Mouse (Mus musculus) kidney, postnatal 0 days (tissue): ENCODE measurements around the gene Zfp775. TPM values are rescaled to one million over a fixed set of nuclear protein-coding genes. Genes with fewer than 3 reads are reported as not detected.

ENCODE experiments used
- ATAC-seq: fragments of 200-750 bp; cut with Nextera tagmentation; replicated peaks from 2 replicates; pipeline ENCODE4 v1.8.0; 2017; ENCODE audit warnings: low read depth, moderate number of reproducible peaks, moderate TSS enrichment, moderate library complexity; ENCODE audit not compliant: low FRiP score
- DNase-seq: peaks from one replicate; pipeline ENCODE4 v3.0.0-alpha.2; 2016; ENCODE audit warnings: low spot score
- H3K27ac ChIP-seq: fragments of 300-500 bp; sonication (generic); 2 replicates; pipeline ENCODE4 v1.5.1; 2014; ENCODE audit warnings: mild to moderate bottlenecking
- H3K27me3 ChIP-seq: fragments of 300-500 bp; sonication (generic); 2 replicates; pipeline ENCODE4 v1.6.1; 2014; ENCODE audit warnings: low read length, mixed read lengths; ENCODE audit not compliant: insufficient read depth
- H3K36me3 ChIP-seq: fragments of 300-500 bp; sonication (generic); 2 replicates; pipeline ENCODE4 v1.6.1; 2014; ENCODE audit warnings: low read length, mixed read lengths; ENCODE audit not compliant: insufficient read depth
- H3K4me1 ChIP-seq: fragments of 300-500 bp; sonication (generic); replicated peaks from 2 replicates; pipeline ENCODE4 v1.6.1; 2014; ENCODE audit warnings: antibody characterized with exemption, low read length, mixed read lengths; ENCODE audit not compliant: insufficient read depth
- H3K4me2 ChIP-seq: fragments of 300-500 bp; sonication (generic); 2 replicates; pipeline ENCODE4 v1.6.1; 2014; ENCODE audit warnings: mild to moderate bottlenecking, low read length, moderate library complexity, mixed read lengths
- H3K4me3 ChIP-seq: fragments of 300-500 bp; sonication (generic); replicated peaks from 2 replicates; pipeline ENCODE4 v1.5.1; 2014; ENCODE audit warnings: low read depth, low read length
- H3K9ac ChIP-seq: fragments of 300-500 bp; sonication (generic); 2 replicates; pipeline ENCODE4 v1.6.1; 2014; ENCODE audit warnings: low read depth, low read length
- H3K9me3 ChIP-seq: fragments of 300-500 bp; sonication (generic); replicated peaks from 2 replicates; pipeline ENCODE4 v1.6.1; 2016; ENCODE audit warnings: low read length, inconsistent platforms, mixed read lengths
- CTCF ChIP-seq: IDR thresholded peaks from 2 replicates; pipeline ENCODE4 v1.5.1; 2016; ENCODE audit warnings: antibody characterized with exemption, low read depth, mild to moderate bottlenecking, moderate library complexity
- WGBS: fragments of 180-500 bp; shearing (Covaris S2); extraction: QIAGEN DNeasy Blood & Tissue Kit; methylation state at CpG from one replicate; pipeline ENCODE4 v1.1.7; 2014; 5-methylcytosine and 5-hydroxymethylcytosine counted together
- polyA plus RNA-seq: library from polyadenylated mRNA; unstranded; fragments of >200 nt; fragmentation: Nextera tagmentation; extraction: Ambion mirVana; gene quantifications from 2 replicates; pipeline ENCODE4 v1.2.1, GENCODE M21; 2015

Zfp775 gene
- polyA plus RNA-seq, 1 experiment from 2014 or later: 6.4 TPM

GRCm38 (mm10) chr6:48650041-48650440, 48.2 kb downstream of the Zfp775 start:
- no peak for TF ChIP-seq CTCF
- Histone ChIP-seq H3K9ac (no peak overlapping the region), H3K27ac (no peak overlapping the region), H3K4me3 (no peak overlapping the region), H3K4me1 (no peaks in the 10 kb centered on the region), H3K27me3 (no peaks in the 10 kb centered on the region), H3K36me3 (no peaks in the 10 kb centered on the region), H3K4me2 (no peak overlapping the region), H3K9me3 (no peaks in the 10 kb centered on the region)
- no peak for DNase-seq
- ATAC-seq: no peak
- WGBS: 87% methylated on average over 9 of the region's 9 CpGs

GRCm38 (mm10) chr6:48658721-48659120, 56.9 kb downstream of the Zfp775 start:
- no peak overlapping the region for H3K4me2 ChIP-seq
- DNase-seq: no peak
- no peak overlapping the region for H3K9ac ChIP-seq
- H3K4me1 ChIP-seq: no peaks in the 10 kb centered on the region
- ATAC-seq: no peak
- no peak overlapping the region for H3K27ac ChIP-seq
- TF ChIP-seq CTCF: no peak
- no peak overlapping the region for H3K4me3 ChIP-seq
- WGBS: 55% methylated on average over 5 of the region's 5 CpGs
- no peaks in the 10 kb centered on the region for H3K36me3 ChIP-seq
- no peaks in the 10 kb centered on the region for H3K9me3 ChIP-seq
- no peaks in the 10 kb centered on the region for H3K27me3 ChIP-seq

- H3K9me3 ChIP-seq: no peaks in the 10 kb centered on the region
- no peak overlapping the region for H3K4me3 ChIP-seq
- no peak overlapping the region for H3K4me2 ChIP-seq
- 83% methylated on average over 4 of the region's 4 CpGs for WGBS
- H3K4me1 ChIP-seq: no peaks in the 10 kb centered on the region; the same call in 1 of the 2 replicates
- DNase-seq: no peak
- no peaks in the 10 kb centered on the region for H3K27me3 ChIP-seq
- no peak for ATAC-seq
- no peak overlapping the region for H3K9ac ChIP-seq
- TF ChIP-seq CTCF: no peak
- H3K27ac ChIP-seq: no peak overlapping the region
- no peaks in the 10 kb centered on the region for H3K36me3 ChIP-seq
Measured at GRCm38 (mm10) chr6:48664750-48665149, 62.9 kb downstream of the Zfp775 start.

GRCm38 (mm10) chr6:48665471-48665870, 63.6 kb downstream of the Zfp775 start:
- Histone ChIP-seq H3K4me2 (no peak overlapping the region), H3K36me3 (no peaks in the 10 kb centered on the region), H3K4me3 (no peak overlapping the region), H3K27me3 (no peaks in the 10 kb centered on the region), H3K27ac (peak overlapping the region; percentile 55), H3K9ac (no peak overlapping the region), H3K4me1 (no peaks in the 10 kb centered on the region; the same call in 1 of the 2 replicates), H3K9me3 (no peaks in the 10 kb centered on the region)
- no peak for DNase-seq
- ATAC-seq: no peak
- 94% methylated on average over 9 of the region's 9 CpGs for WGBS
- no peak for TF ChIP-seq CTCF

- TF ChIP-seq CTCF: no peak
- 32% methylated on average over 7 of the region's 7 CpGs for WGBS
- peak; percentile 37 for DNase-seq
- Histone ChIP-seq H3K36me3 (no peaks in the 10 kb centered on the region), H3K4me1 (no peaks in the 10 kb centered on the region; the same call in 1 of the 2 replicates), H3K9me3 (no peaks in the 10 kb centered on the region), H3K4me3 (no peak overlapping the region), H3K27ac (peak overlapping the region; percentile 55), H3K9ac (no peak overlapping the region), H3K27me3 (no peaks in the 10 kb centered on the region), H3K4me2 (no peak overlapping the region)
- ATAC-seq: peak; percentile 80
Measured at GRCm38 (mm10) chr6:48666159-48666586, 64.3 kb downstream of the Zfp775 start.

GRCm38 (mm10) chr6:48668022-48668421, 66.2 kb downstream of the Zfp775 start:
- Histone ChIP-seq H3K4me3 (no peak overlapping the region), H3K4me2 (no peak overlapping the region), H3K27me3 (no peaks in the 10 kb centered on the region), H3K4me1 (no peaks in the 10 kb centered on the region; the same call in 1 of the 2 replicates), H3K27ac (no peak overlapping the region), H3K9me3 (no peaks in the 10 kb centered on the region), H3K36me3 (no peaks in the 10 kb centered on the region), H3K9ac (no peak overlapping the region)
- no peak for ATAC-seq
- no peak for TF ChIP-seq CTCF
- no peak for DNase-seq

GRCm38 (mm10) chr6:48669446-48669969, 67.6 kb downstream of the Zfp775 start:
- Histone ChIP-seq H3K9ac (no peak overlapping the region), H3K36me3 (no peaks in the 10 kb centered on the region), H3K4me1 (no peaks in the 10 kb centered on the region; the same call in 1 of the 2 replicates), H3K27me3 (no peaks in the 10 kb centered on the region), H3K9me3 (no peaks in the 10 kb centered on the region), H3K4me3 (no peak overlapping the region), H3K27ac (no peak overlapping the region), H3K4me2 (no peak overlapping the region)
- no peak for ATAC-seq
- no peak for DNase-seq
- WGBS: 68% methylated on average over 2 of the region's 2 CpGs
- TF ChIP-seq CTCF: no peak

Other genes with a start within 250 kb of the Zfp775 start
- 15.7 and 16.0 TPM in 2 replicates for gene Krba1, start 206.5 kb upstream of the Zfp775 start, polyA plus RNA-seq
- gene Zfp467, start 156.2 kb upstream of the Zfp775 start, polyA plus RNA-seq: 27.9 and 33.4 TPM in 2 replicates
- 0.46 and 0.64 TPM in 2 replicates for gene Sspo, start 153.8 kb upstream of the Zfp775 start, polyA plus RNA-seq
- 31.1 and 34.6 TPM in 2 replicates for gene Atp6v0e2, start 64.4 kb upstream of the Zfp775 start, polyA plus RNA-seq
- 11.5 and 11.9 TPM in 2 replicates for gene Lrrc61, start 47.3 kb upstream of the Zfp775 start, polyA plus RNA-seq
- gene Rarres2, start 29.3 kb upstream of the Zfp775 start, polyA plus RNA-seq: 66.8 and 80.3 TPM in 2 replicates
- gene Gm45021, start 12.5 kb upstream of the Zfp775 start, polyA plus RNA-seq: 0.38 TPM in 1 of 2 replicates, not detected in the other
- 37.4 and 43.5 TPM in 2 replicates for gene Repin1, start 8.2 kb upstream of the Zfp775 start, polyA plus RNA-seq
- gene Gm44965, start 8.1 kb upstream of the Zfp775 start, polyA plus RNA-seq: not detected in 2 replicates
- 7.1 and 7.9 TPM in 2 replicates for gene AI854703, start 24.7 kb downstream of the Zfp775 start, polyA plus RNA-seq
- gene Gimap8, start 45.2 kb downstream of the Zfp775 start, polyA plus RNA-seq: 4.2 and 4.5 TPM in 2 replicates
- gene Gimap9, start 74.1 kb downstream of the Zfp775 start, polyA plus RNA-seq: 13.7 and 15.2 TPM in 2 replicates
- gene Gimap4, start 82.5 kb downstream of the Zfp775 start, polyA plus RNA-seq: 71.3 and 75.4 TPM in 2 replicates
- gene Gimap6, start 106.2 kb downstream of the Zfp775 start, polyA plus RNA-seq: 60.1 and 60.6 TPM in 2 replicates
- gene Gm28053, start 116.5 kb downstream of the Zfp775 start, polyA plus RNA-seq: 2.7 and 3.2 TPM in 2 replicates
- 0.10 and 0.14 TPM in 2 replicates for gene Gimap7, start 116.6 kb downstream of the Zfp775 start, polyA plus RNA-seq
- gene Gimap1, start 137.0 kb downstream of the Zfp775 start, polyA plus RNA-seq: 26.8 and 29.7 TPM in 2 replicates
- 26.4 and 32.2 TPM in 2 replicates for gene Gimap5, start 144.1 kb downstream of the Zfp775 start, polyA plus RNA-seq
- 0.13 and 0.17 TPM in 2 replicates for gene Gimap3, start 168.8 kb downstream of the Zfp775 start, polyA plus RNA-seq
- 315 and 333 TPM in 2 replicates for gene Tmem176a, start 238.9 kb downstream of the Zfp775 start, polyA plus RNA-seq
- gene Tmem176b, start 239.4 kb downstream of the Zfp775 start, polyA plus RNA-seq: 669 and 685 TPM in 2 replicates